Mouse (Mus musculus) embryonic facial prominence, embryonic 15.5 days (tissue): Measurements from ENCODE around the gene Cacng1. TPM values are rescaled to one million over a fixed set of nuclear protein-coding genes. Genes with fewer than 3 reads are reported as not detected.

Experiments
- ATAC-seq: fragments of 200-750 bp; cut with Nextera tagmentation; 2 replicates; pipeline ENCODE4 v1.8.0; 2017; ENCODE audit warnings: low read depth, moderate TSS enrichment; ENCODE audit not compliant: insufficient number of reproducible peaks, low FRiP score, low TSS enrichment
- H3K27ac ChIP-seq: fragments of 300-500 bp; sonication (generic); replicated peaks from 2 replicates; pipeline ENCODE4 v1.5.1; 2015; ENCODE audit warnings: mild to moderate bottlenecking, inconsistent platforms
- H3K27me3 ChIP-seq: fragments of 300-500 bp; sonication (generic); 2 replicates; pipeline ENCODE4 v1.6.1; 2015; ENCODE audit warnings: inconsistent platforms
- H3K36me3 ChIP-seq: fragments of 300-500 bp; sonication (generic); 2 replicates; pipeline ENCODE4 v1.6.1; 2015; ENCODE audit warnings: mild to moderate bottlenecking, inconsistent platforms
- H3K4me1 ChIP-seq: fragments of 300-500 bp; sonication (generic); 2 replicates; pipeline ENCODE4 v1.6.1; 2015; ENCODE audit warnings: inconsistent platforms
- H3K4me2 ChIP-seq: fragments of 300-500 bp; sonication (generic); replicated peaks from 2 replicates; pipeline ENCODE4 v1.6.1; 2015; ENCODE audit warnings: mild to moderate bottlenecking, inconsistent platforms
- H3K4me3 ChIP-seq: fragments of 300-500 bp; sonication (generic); replicated peaks from 2 replicates; pipeline ENCODE4 v1.5.1; 2015; ENCODE audit warnings: mild to moderate bottlenecking, inconsistent platforms
- H3K9ac ChIP-seq: fragments of 300-500 bp; sonication (generic); 2 replicates; pipeline ENCODE4 v1.6.1; 2015; ENCODE audit warnings: inconsistent platforms
- H3K9me3 ChIP-seq: fragments of 300-500 bp; sonication (generic); replicated peaks from 2 replicates; pipeline ENCODE4 v1.6.1; 2016; ENCODE audit warnings: inconsistent platforms
- WGBS: fragments of 180-500 bp; shearing (Covaris S2); methylation state at CpG from one replicate; pipeline ENCODE4 v1.1.7; 2015; 5-methylcytosine and 5-hydroxymethylcytosine counted together
- polyA plus RNA-seq: library from polyadenylated mRNA; unstranded; fragments of >200 nt; fragmentation: Nextera tagmentation; extraction: Ambion mirVana; gene quantifications from 2 replicates; pipeline ENCODE4 v1.2.1, GENCODE M21; 2015

Cacng1 gene
- polyA plus RNA-seq, 1 experiment from 2014 or later = 13.4 TPM

GRCm38 (mm10) chr11:107676207-107676940 lies 39.9 kb downstream of the Cacng1 start:
- Histone ChIP-seq H3K4me1 (no peaks in the 10 kb centered on the region), H3K4me2 (no peak overlapping the region), H3K9ac (no peak overlapping the region), H3K9me3 (no peaks in the 10 kb centered on the region), H3K27me3 (no peaks in the 10 kb centered on the region), H3K36me3 (peaks cover 30% of the 10 kb centered on the region), H3K4me3 (no peak overlapping the region), H3K27ac (no peak overlapping the region)
- no peak for ATAC-seq
- 60% methylated on average over 17 of the region's 17 CpGs for WGBS

- H3K9me3 ChIP-seq = no peaks in the 10 kb centered on the region
- ATAC-seq = no peak
- no peak overlapping the region for H3K4me2 ChIP-seq
- peaks cover 40% of the 10 kb centered on the region for H3K36me3 ChIP-seq
- no peaks in the 10 kb centered on the region for H3K4me1 ChIP-seq
- no peaks in the 10 kb centered on the region for H3K27me3 ChIP-seq
- H3K27ac ChIP-seq = no peak overlapping the region; the same call in 1 of the 2 replicates
- H3K9ac ChIP-seq = no peak overlapping the region
- no peak overlapping the region for H3K4me3 ChIP-seq
- WGBS = 85% methylated on average over 10 of the region's 10 CpGs
These were observed 41.1 kb downstream of the Cacng1 start for GRCm38 (mm10) chr11:107675246-107675645.

- Histone ChIP-seq H3K36me3 (peaks cover 46% of the 10 kb centered on the region), H3K9me3 (no peaks in the 10 kb centered on the region), H3K4me1 (no peaks in the 10 kb centered on the region), H3K9ac (no peak overlapping the region), H3K4me3 (no peak overlapping the region), H3K27me3 (no peaks in the 10 kb centered on the region), H3K27ac (no peak overlapping the region), H3K4me2 (no peak overlapping the region)
- ATAC-seq = no peak
- 88% methylated on average over 8 of the region's 8 CpGs for WGBS
These were observed 41.7 kb downstream of the Cacng1 start for GRCm38 (mm10) chr11:107674601-107675000.

GRCm38 (mm10) chr11:107674006-107674405 lies 42.3 kb downstream of the Cacng1 start:
- Histone ChIP-seq H3K36me3 (peaks cover 46% of the 10 kb centered on the region), H3K9me3 (no peaks in the 10 kb centered on the region), H3K4me3 (no peak overlapping the region), H3K27ac (no peak overlapping the region), H3K4me2 (no peak overlapping the region), H3K9ac (no peak overlapping the region), H3K4me1 (no peaks in the 10 kb centered on the region), H3K27me3 (no peaks in the 10 kb centered on the region)
- no peak for ATAC-seq
- WGBS = 66% methylated on average over 5 of the region's 5 CpGs

- WGBS = 60% methylated on average over 4 of the region's 4 CpGs
- ATAC-seq = peak; percentile 43; the same call in 1 of the 2 replicates
- H3K9ac ChIP-seq = no peak overlapping the region
These were observed 47.3 kb downstream of the Cacng1 start for GRCm38 (mm10) chr11:107668977-107669376.

GRCm38 (mm10) chr11:107668223-107668622 lies 48.1 kb downstream of the Cacng1 start:
- H3K36me3 ChIP-seq = peaks cover 67% of the 10 kb centered on the region

More at GRCm38 (mm10) chr11:107668977-107669376, 47.3 kb downstream of the Cacng1 start:
- no peak overlapping the region for H3K4me2 ChIP-seq
- no peaks in the 10 kb centered on the region for H3K9me3 ChIP-seq
- H3K27me3 ChIP-seq = no peaks in the 10 kb centered on the region
- H3K4me3 ChIP-seq = no peak overlapping the region
- H3K36me3 ChIP-seq = peaks cover 68% of the 10 kb centered on the region
- no peak overlapping the region for H3K27ac ChIP-seq
- no peaks in the 10 kb centered on the region for H3K4me1 ChIP-seq

GRCm38 (mm10) chr11:107667542-107667941 lies 48.8 kb downstream of the Cacng1 start:
- no peaks in the 10 kb centered on the region for H3K9me3 ChIP-seq
- H3K9ac ChIP-seq = no peak overlapping the region
- H3K27ac ChIP-seq = no peak overlapping the region
- H3K4me2 ChIP-seq = no peak overlapping the region
- WGBS = 80% methylated on average over 2 of the region's 2 CpGs
- H3K36me3 ChIP-seq = peaks cover 67% of the 10 kb centered on the region
- ATAC-seq = no peak
- no peaks in the 10 kb centered on the region for H3K27me3 ChIP-seq
- H3K4me3 ChIP-seq = no peak overlapping the region
- H3K4me1 ChIP-seq = no peaks in the 10 kb centered on the region

More at GRCm38 (mm10) chr11:107668223-107668622, 48.1 kb downstream of the Cacng1 start:
- Histone ChIP-seq H3K4me1 (no peaks in the 10 kb centered on the region), H3K4me3 (no peak overlapping the region), H3K27me3 (no peaks in the 10 kb centered on the region), H3K27ac (no peak overlapping the region), H3K4me2 (no peak overlapping the region), H3K9me3 (no peaks in the 10 kb centered on the region), H3K9ac (no peak overlapping the region)
- WGBS = 89% methylated on average over 6 of the region's 6 CpGs
- ATAC-seq = no peak

GRCm38 (mm10) chr11:107662666-107663065 lies 53.7 kb downstream of the Cacng1 start:
- no peaks in the 10 kb centered on the region for H3K4me1 ChIP-seq
- WGBS = 75% methylated on average over 5 of the region's 5 CpGs
- ATAC-seq = no peak
- H3K9ac ChIP-seq = no peak overlapping the region
- H3K9me3 ChIP-seq = no peaks in the 10 kb centered on the region
- H3K27ac ChIP-seq = no peak overlapping the region
- H3K27me3 ChIP-seq = no peaks in the 10 kb centered on the region
- H3K36me3 ChIP-seq = peaks cover 66% of the 10 kb centered on the region
- H3K4me2 ChIP-seq = no peak overlapping the region
- H3K4me3 ChIP-seq = no peak overlapping the region

GRCm38 (mm10) chr11:107660452-107660851 lies 55.9 kb downstream of the Cacng1 start:
- no peaks in the 10 kb centered on the region for H3K9me3 ChIP-seq
- no peak overlapping the region for H3K4me3 ChIP-seq
- H3K9ac ChIP-seq = no peak overlapping the region
- WGBS = 88% methylated on average over 4 of the region's 4 CpGs
- H3K27me3 ChIP-seq = no peaks in the 10 kb centered on the region
- peaks cover 53% of the 10 kb centered on the region for H3K36me3 ChIP-seq
- H3K27ac ChIP-seq = no peak overlapping the region
- H3K4me1 ChIP-seq = no peaks in the 10 kb centered on the region
- ATAC-seq = no peak
- H3K4me2 ChIP-seq = no peak overlapping the region

- H3K9ac ChIP-seq = no peak overlapping the region
- 69% methylated on average over 5 of the region's 5 CpGs for WGBS
- H3K4me2 ChIP-seq = no peak overlapping the region
- no peaks in the 10 kb centered on the region for H3K27me3 ChIP-seq
- peaks cover 29% of the 10 kb centered on the region for H3K36me3 ChIP-seq
- no peak overlapping the region for H3K4me3 ChIP-seq
- ATAC-seq = no peak
- no peaks in the 10 kb centered on the region for H3K9me3 ChIP-seq
- H3K4me1 ChIP-seq = no peaks in the 10 kb centered on the region
- no peak overlapping the region for H3K27ac ChIP-seq
These were observed 59.2 kb downstream of the Cacng1 start for GRCm38 (mm10) chr11:107657117-107657516.

GRCm38 (mm10) chr11:107655538-107655937 lies 60.8 kb downstream of the Cacng1 start:
- H3K4me2 ChIP-seq = no peak overlapping the region
- no peak overlapping the region for H3K9ac ChIP-seq
- no peak for ATAC-seq
- peaks cover 3% of the 10 kb centered on the region; the same call in 1 of the 2 replicates for H3K4me1 ChIP-seq
- H3K36me3 ChIP-seq = peaks cover 15% of the 10 kb centered on the region
- no peaks in the 10 kb centered on the region for H3K27me3 ChIP-seq
- H3K4me3 ChIP-seq = no peak overlapping the region
- H3K9me3 ChIP-seq = no peaks in the 10 kb centered on the region
- WGBS = 81% methylated on average over 4 of the region's 4 CpGs
- H3K27ac ChIP-seq = no peak overlapping the region
